Mouse (Mus musculus) midbrain, embryonic 16.5 days (tissue): Measurements from ENCODE around the gene Gm8104. TPM values are rescaled to one million over a fixed set of nuclear protein-coding genes. Genes with fewer than 3 reads are reported as not detected.

Experiments
- polyA plus RNA-seq: library from polyadenylated mRNA; unstranded; fragments of >200 nt; fragmentation: Nextera tagmentation; extraction: Ambion mirVana; gene quantifications from 2 replicates; pipeline ENCODE4 v1.2.1, GENCODE M21; 2015

The Gm8104 gene
- polyA plus RNA-seq, 1 experiment from 2014 or later, result not detected

Other genes with a start within 250 kb of the Gm8104 start
- not detected in 2 replicates for gene Gm21977, start 247.1 kb upstream of the Gm8104 start, polyA plus RNA-seq
- not detected in 2 replicates for gene Gm8082, start 107.0 kb upstream of the Gm8104 start, polyA plus RNA-seq
- gene Gm10376, start 85.0 kb upstream of the Gm8104 start, polyA plus RNA-seq, result not detected in 2 replicates
- not detected in 2 replicates for gene Gm8094, start 24.0 kb upstream of the Gm8104 start, polyA plus RNA-seq
- not detected in 2 replicates for gene Gm7233, start 79.3 kb downstream of the Gm8104 start, polyA plus RNA-seq
- not detected in 2 replicates for gene Gm8122, start 134.7 kb downstream of the Gm8104 start, polyA plus RNA-seq
- gene Gm8126, start 158.0 kb downstream of the Gm8104 start, polyA plus RNA-seq, result not detected in 2 replicates
- gene Gm9732, start 174.4 kb downstream of the Gm8104 start, polyA plus RNA-seq, result not detected in 2 replicates
- not detected in 2 replicates for gene Gm8127, start 193.2 kb downstream of the Gm8104 start, polyA plus RNA-seq
- gene 1700001F09Rik, start 247.2 kb downstream of the Gm8104 start, polyA plus RNA-seq, result not detected in 2 replicates